ENCODE assay signal across 20 mouse cellular contexts in the genomic region with DNA sequence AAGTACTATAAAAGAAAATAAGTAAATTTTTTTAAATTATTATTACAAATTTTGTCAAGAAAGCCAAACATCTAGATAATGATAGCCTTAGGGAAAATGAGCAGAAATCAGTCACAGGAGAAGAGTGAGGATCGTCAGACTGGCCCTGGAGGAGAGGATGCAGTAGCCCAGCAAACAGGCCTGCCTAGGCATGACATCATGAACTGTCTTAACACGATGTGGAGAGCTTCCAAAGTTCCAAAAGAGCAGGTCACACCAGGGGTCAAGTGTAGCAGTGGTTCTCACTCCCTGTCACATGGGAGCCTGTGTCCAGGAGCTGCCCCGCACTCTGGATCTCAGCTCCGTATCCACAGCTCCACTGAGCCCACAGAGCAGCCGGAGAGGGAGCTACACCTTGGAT. TPM values are rescaled to one million over a fixed set of nuclear protein-coding genes. Genes with fewer than 3 reads are reported as not detected.
DNase-seq lines count a peak whose midpoint lies in the region; TF ChIP-seq lines count a peak whose summit lies in the region.
"Had no signal": no experiment of that assay in that cellular context is flagged by ENCODE, and none has a peak within 500 bp of the region (broad histone marks: within the 10 kb centered on the region; RNA-seq: fewer than 3 reads in every experiment).

No protein-coding gene starts in this region.

- peak; percentile 91 for DNase-seq in heart, adult 11 months
- DNase-seq in heart, postnatal 10 days: no peak
- peak; percentile 16 for DNase-seq in kidney, adult 2 months
- DNase-seq in kidney, adult 8-10 months: no peak
- no peak for DNase-seq in frontal cortex, postnatal 25 days (ENCODE audit: low spot score in 2 of 2)
- DNase-seq: adrenal gland, adult 2 months; adrenal gland, postnatal 10 days; adrenal gland, postnatal 25 days; cerebellum, adult 11-12 months; cerebellum, adult 2 months; cerebellum, adult 9-10 months; cerebellum, postnatal 10 days; cerebellum, postnatal 25 days had no signal

- no peak overlapping the region for H3K4me3 ChIP-seq in kidney, adult 2 months (ENCODE audit: insufficient read depth, low read depth, low read length)
- H3K4me3 ChIP-seq in brown adipose tissue, adult 24 weeks (ENCODE audit: insufficient read depth, low read depth, low read length): no peak overlapping the region
- H3K4me3 ChIP-seq: embryonic facial prominence, embryonic 10.5 days; embryonic facial prominence, embryonic 12.5 days; forebrain, embryonic 13.5 days; forebrain, embryonic 15.5 days had no signal

- intact Hi-C loops in heart, postnatal 10 days (cut with DNase I): loop anchor here (5.0 kb wide), 1 partner anchor 40 kb away; a partner anchor contains a TSS

- H3K36me3 ChIP-seq in kidney, adult 2 months (ENCODE audit: control insufficient read depth, insufficient read depth, low read length): no peaks in the 10 kb centered on the region
- H3K36me3 ChIP-seq: embryonic facial prominence, embryonic 10.5 days; embryonic facial prominence, embryonic 12.5 days; forebrain, embryonic 15.5 days had no signal

- no peaks in the 10 kb centered on the region for H3K27me3 ChIP-seq in kidney, adult 2 months (replicated peaks; ENCODE audit: control insufficient read depth, insufficient read depth, low read length)
- H3K27me3 ChIP-seq: embryonic facial prominence, embryonic 12.5 days; forebrain, embryonic 13.5 days; forebrain, embryonic 15.5 days had no signal

- WGBS in kidney, adult 2 months: 71% methylated on average over 5 of the region's 5 CpGs

- H3K27ac ChIP-seq in kidney, adult 2 months (ENCODE audit: insufficient read depth, low read depth, low read length): no peak overlapping the region
- H3K27ac ChIP-seq in brown adipose tissue, adult 24 weeks (replicated peaks; ENCODE audit: low read depth, low read length): 0 out of 2 replicates have a peak overlapping the region, but pooled peaks have one; percentile 29
- H3K27ac ChIP-seq: embryonic facial prominence, embryonic 10.5 days; embryonic facial prominence, embryonic 12.5 days; forebrain, embryonic 13.5 days; forebrain, embryonic 15.5 days had no signal

- H3K4me1 ChIP-seq in kidney, adult 2 months (ENCODE audit: control insufficient read depth, insufficient read depth, low read length): 0 out of 2 replicates have a peak, but pooled peaks cover 3% of the 10 kb centered on the region
- H3K4me1 ChIP-seq in brown adipose tissue, adult 24 weeks (ENCODE audit: control insufficient read depth, insufficient read depth, insufficient read length, low read length): peaks cover 30% of the 10 kb centered on the region
- H3K4me1 ChIP-seq: embryonic facial prominence, embryonic 10.5 days; embryonic facial prominence, embryonic 12.5 days; forebrain, embryonic 13.5 days; forebrain, embryonic 15.5 days had no signal

- no peak for TF ChIP-seq POLR2A in kidney, adult 2 months (IDR thresholded peaks at IDR 0.05; ENCODE audit: low read depth, low read length)

- TF ChIP-seq CTCF in kidney, adult 2 months (conservative IDR thresholded peaks at IDR 0.05; ENCODE audit: insufficient read depth, insufficient read length, low read depth, low read length): no peak

RNA-seq across cellular contexts. Expression of a gene that starts 38.6 kb away (rescaled TPM):
- 10 to 100 TPM; 23.9 to 25.1 TPM for total RNA-seq in heart, postnatal 10 days (2021)
- 5.7 and 7.8 TPM in 2 replicates for polyA plus RNA-seq in kidney, adult 2 months (2012; rRNA removed)
- polyA plus RNA-seq in brown adipose tissue, adult 24 weeks (2012; ENCODE audit: insufficient read depth, insufficient read length, missing spikeins): 6.4 and 7.1 TPM in 2 replicates

RNA-seq across cellular contexts. Expression of a gene that starts 47.0 kb away (rescaled TPM):
- not detected for total RNA-seq in heart, postnatal 10 days (2021)
- polyA plus RNA-seq in kidney, adult 2 months (2012; rRNA removed): not detected in 2 replicates
- polyA plus RNA-seq in brown adipose tissue, adult 24 weeks (2012; ENCODE audit: insufficient read depth, insufficient read length, missing spikeins): not detected in 2 replicates
- total RNA-seq: adrenal gland, adult 2 months; adrenal gland, postnatal 10 days; adrenal gland, postnatal 25 days had no signal
- polyA plus RNA-seq: adrenal gland, adult 2 months; C2C12; cerebellum, adult 2 months; cortical plate, adult 2 months; embryonic facial prominence, embryonic 12.5 days; forebrain, embryonic 13.5 days; forebrain, embryonic 15.5 days had no signal

RNA-seq across cellular contexts. Expression of a gene that starts 54.8 kb away (rescaled TPM):
- 1 to 10 TPM; 5.6 to 6.5 TPM for total RNA-seq in heart, postnatal 10 days (2021)
- 21.8 and 26.9 TPM in 2 replicates for polyA plus RNA-seq in kidney, adult 2 months (2012; rRNA removed)
- 1.8 and 6.0 TPM in 2 replicates for polyA plus RNA-seq in brown adipose tissue, adult 24 weeks (2012; ENCODE audit: insufficient read depth, insufficient read length, missing spikeins)

Comparison
In these comparisons a context has a peak if more than half of its experiments do, and no peak if none do; other contexts are left out.
1. DNase-seq: peak in heart, adult 11 months (single experiment) and kidney, adult 2 months (single experiment); none in heart, postnatal 10 days (0 of 2), kidney, adult 8-10 months (0 of 2) and frontal cortex, postnatal 25 days (0 of 2).